Mouse (Mus musculus): ENCODE data around the gene Nanp. TPM values are rescaled to one million over a fixed set of nuclear protein-coding genes. Genes with fewer than 3 reads are reported as not detected.

The Nanp gene
- total RNA-seq (2022): 1 to 10 TPM; 2.6 to 3.8 (median 3.2) TPM

- peak; percentile 79 to 89 for DNase-seq (ENCODE audit: low spot score in 2 of 2)
These were observed at the start of gene Nanp, which contains the start of gene Ninl for GRCm38 (mm10) chr2:151039232-151039695. TSS of gene Nanp (minus strand) at chr2:151039398. TSS of gene Ninl (minus strand) at chr2:151039382.

GRCm38 (mm10) chr2:151056637-151057036 is 17.4 kb upstream of the Nanp start:
- DNase-seq (ENCODE audit: low spot score in 2 of 2): no peak

DNA sequence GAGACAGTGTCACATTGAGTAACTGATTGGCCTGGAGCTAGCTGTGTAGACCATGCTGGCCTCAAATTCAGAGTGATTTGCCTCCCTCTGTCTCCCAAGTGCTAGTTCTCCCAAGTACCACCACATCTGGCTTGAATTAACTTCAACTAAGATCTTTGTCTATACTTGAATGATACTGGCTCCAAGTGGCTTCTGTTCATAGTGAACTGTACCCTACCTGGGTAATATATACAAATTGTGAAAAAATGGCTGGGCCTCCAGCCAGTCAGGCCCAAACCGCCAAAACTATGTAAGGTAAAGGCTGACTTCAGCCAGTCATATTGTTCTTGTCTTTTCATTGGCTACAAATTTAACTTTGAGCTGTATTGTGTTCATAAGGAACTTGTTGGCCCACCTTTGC is 1.2 kb upstream of the Nanp start:
- no peak for DNase-seq (ENCODE audit: low spot score in 2 of 2)

DNA sequence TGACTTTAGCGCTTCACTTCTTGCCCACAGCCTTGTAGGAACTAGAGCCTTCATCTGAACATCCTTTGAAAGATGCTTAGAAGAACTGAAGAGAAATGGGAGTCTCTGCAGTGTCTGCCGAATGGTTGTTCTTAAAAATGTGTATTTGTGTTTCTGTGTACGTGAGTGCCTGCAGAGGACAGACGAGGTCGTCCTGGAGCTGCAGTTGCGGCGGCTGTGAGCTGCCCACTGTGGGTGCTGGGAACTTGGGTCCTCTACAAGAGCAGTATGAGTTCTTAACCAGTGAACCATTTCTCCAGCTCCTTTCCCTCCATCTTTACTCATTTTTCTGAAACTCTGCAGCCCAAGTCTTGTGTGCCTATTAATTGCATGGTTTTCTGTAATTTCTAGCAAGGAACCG is 528 bp upstream of the Nanp start:
- DNase-seq (ENCODE audit: low spot score in 2 of 2): no peak

DNA sequence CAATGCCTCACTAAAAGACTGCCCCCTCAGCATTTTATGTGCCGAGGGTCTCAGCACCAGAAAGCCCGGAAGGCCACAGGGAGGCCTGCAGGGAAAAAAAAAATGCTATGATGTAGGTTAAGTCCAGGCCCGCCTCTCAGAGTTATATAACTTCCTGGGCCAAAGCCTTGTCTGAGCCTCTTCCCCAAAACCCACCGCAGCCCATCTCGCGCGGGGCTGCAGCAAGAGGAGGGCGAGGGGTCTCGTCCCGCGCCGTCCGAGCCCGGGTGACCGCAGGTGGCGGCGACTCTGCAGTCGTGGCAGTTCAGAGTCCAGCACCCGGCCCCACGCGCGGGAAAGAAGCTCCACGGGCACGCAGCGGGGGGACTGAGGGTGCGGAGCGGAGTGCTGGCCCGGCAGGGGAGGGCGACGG is 381 bp downstream of the Nanp start:
- peak in 1 of 2 experiments; percentile 8 for DNase-seq (ENCODE audit: low spot score in 2 of 2)

- no peak for DNase-seq (ENCODE audit: low spot score in 2 of 2)
These were observed 1.2 kb downstream of the Nanp start for GRCm38 (mm10) chr2:151037876-151038552.

GRCm38 (mm10) chr2:151037292-151037691 is 1.9 kb downstream of the Nanp start:
- DNase-seq (ENCODE audit: low spot score in 2 of 2): no peak

GRCm38 (mm10) chr2:151036721-151037120 is 2.5 kb downstream of the Nanp start:
- no peak for DNase-seq (ENCODE audit: low spot score in 2 of 2)

DNA sequence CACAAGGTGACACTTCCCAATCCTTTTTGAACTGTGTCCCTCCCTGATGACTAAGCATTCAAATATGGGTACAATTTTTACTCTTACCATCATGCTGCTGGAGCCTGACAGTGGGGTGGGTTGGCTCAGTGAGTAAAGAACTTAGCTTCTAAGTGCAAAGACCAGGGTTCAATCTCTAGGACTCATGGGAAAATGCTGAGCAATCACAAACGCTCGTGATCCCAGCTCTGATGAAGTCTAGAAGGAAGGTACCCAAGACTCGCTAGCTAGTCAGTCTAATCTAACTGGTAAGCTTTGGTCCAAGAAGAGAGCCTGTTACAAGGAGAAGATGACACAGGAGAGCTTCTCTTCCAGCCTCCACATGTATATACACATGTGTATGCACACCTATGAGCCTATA is 4.8 kb downstream of the Nanp start:
- DNase-seq (ENCODE audit: low spot score in 2 of 2): no peak

DNA sequence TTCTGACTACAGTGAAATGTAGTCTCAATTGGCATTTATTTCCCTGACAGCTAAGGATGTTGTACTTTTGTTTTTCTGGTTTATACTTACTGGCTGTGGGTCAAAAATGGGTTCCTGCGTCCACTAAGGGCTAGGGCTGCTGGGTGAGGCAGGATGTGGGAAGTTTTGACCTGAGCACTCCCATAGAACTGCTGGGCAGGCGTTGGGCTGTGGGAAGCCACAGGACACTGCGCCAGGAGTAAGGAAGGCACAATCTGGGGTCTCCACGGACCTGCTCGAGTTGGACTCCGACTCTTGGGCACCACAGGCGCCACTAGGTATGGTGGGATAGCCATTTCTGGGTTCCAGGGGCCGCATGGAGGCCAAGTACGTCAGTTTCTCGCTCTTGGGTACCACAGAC is 18.0 kb downstream of the Nanp start:
- DNase-seq (ENCODE audit: low spot score in 2 of 2): no peak

- DNase-seq (ENCODE audit: low spot score in 2 of 2): no peak
These were observed 23.9 kb downstream of the Nanp start for GRCm38 (mm10) chr2:151015316-151015715.

GRCm38 (mm10) chr2:151011273-151011672 is 27.9 kb downstream of the Nanp start:
- DNase-seq (ENCODE audit: low spot score in 2 of 2): no peak

- no peak for DNase-seq (ENCODE audit: low spot score in 2 of 2)
These were observed 29.6 kb downstream of the Nanp start for GRCm38 (mm10) chr2:151009515-151010085.

DNA sequence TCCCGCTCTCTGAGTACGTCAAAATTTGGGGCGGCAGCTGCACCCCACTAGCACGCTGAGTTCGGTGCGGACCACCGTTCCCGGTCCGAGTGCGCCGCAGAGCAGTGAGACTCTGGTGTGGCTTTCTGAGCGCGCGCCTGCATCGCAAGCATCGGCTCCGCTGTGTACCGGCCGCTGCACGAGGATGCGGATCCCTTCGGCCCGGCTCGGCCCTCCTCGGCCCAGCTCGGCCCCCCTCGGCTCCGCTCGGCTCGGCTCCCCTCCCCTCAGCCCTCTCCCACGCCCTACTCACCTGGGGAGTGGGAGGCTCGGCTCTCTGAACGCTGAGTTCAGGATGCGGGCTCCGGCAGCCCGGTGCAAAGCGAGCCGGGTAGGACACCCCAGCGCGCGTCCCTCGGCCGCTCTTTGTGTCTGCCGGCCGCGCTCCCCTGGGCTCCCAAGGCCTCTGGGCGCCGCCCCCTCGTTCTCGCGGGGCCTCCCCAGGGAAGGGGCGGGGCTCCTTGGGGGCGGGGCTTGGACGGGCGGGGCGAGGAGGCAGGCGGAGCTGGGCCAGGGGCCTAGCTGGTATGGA is 30.2 kb downstream of the Nanp start:
- DNase-seq (ENCODE audit: low spot score in 2 of 2): no peak

DNA sequence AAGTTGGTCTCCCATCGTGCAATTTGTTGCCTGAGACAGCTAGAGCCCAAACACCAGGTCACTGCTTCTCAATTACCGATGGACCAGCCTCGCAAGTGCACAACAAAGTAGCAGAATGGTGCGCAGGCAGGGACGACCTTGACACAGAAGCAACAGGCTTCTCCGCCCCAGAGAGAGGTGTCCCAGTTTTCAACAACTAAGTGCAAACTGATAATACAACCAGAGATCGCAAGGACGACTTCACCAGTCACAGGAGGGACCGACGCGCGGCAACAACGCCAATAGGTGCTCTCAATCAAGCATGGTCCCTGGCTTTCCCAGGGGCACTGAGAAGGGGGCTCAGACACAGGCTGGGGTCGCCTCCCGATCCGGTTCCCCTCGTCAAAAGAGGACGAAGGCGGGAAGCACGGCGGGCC is 30.7 kb downstream of the Nanp start:
- no peak for DNase-seq (ENCODE audit: low spot score in 2 of 2)

DNA sequence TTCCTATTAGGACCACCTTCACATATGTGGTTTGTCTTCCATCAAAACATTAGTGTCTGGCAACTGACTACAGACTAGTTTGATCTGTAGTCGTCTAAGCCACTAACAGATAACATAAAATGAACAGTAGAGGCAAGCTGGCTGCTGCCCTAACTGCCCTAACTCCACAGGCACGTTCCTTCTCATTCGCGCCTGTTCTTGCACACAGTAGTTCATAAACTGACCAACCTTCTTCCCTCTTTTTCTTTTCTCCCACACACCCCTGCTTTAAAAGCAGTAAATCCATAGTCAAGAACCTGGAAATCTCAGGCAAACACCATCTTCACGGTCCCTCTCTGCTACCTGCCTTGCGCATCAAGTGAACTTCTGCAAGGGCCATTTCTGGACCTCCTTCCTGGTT is 31.2 kb downstream of the Nanp start:
- no peak for DNase-seq (ENCODE audit: low spot score in 2 of 2)

GRCm38 (mm10) chr2:151006281-151006945 is 32.8 kb downstream of the Nanp start:
- no peak for DNase-seq (ENCODE audit: low spot score in 2 of 2)

DNA sequence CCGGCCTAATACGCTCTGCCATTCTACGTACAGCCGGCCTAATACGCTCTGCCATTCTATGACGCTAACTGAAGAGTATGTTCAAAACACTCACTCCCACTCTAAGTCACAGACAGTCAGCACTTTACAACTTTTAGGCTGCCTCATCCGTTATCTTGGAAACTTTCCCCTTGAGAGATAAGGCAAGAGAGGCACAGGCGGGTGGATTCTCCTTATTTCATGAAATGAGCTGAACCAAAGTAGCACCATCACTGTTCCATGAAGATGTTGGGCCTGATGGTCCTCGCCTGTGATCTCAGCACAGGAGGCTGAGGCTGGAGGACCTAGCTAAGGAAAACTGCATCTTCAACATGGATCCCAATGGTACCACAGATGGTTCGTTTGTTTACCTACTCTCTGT is 34.8 kb downstream of the Nanp start:
- DNase-seq (ENCODE audit: low spot score in 2 of 2): no peak

DNA sequence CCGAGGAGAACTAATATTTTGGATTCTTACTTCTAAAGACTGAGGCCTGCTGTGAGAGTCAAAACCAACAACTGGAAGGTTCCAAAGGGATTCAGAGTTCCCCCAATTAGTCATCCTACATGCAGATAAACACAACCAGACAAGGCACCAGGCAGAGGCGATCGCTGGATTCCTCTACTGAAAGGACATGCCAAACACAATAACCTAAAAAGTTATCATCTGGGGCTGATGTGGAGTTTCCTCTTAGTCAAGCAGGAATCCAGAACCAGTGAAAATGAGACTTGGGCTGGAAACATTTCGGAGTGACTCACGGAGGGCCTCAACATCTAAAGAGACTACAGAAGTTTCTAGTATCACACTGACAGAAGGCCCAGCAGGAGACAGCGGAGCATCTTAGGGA is 35.4 kb downstream of the Nanp start:
- DNase-seq (ENCODE audit: low spot score in 2 of 2): no peak

DNA sequence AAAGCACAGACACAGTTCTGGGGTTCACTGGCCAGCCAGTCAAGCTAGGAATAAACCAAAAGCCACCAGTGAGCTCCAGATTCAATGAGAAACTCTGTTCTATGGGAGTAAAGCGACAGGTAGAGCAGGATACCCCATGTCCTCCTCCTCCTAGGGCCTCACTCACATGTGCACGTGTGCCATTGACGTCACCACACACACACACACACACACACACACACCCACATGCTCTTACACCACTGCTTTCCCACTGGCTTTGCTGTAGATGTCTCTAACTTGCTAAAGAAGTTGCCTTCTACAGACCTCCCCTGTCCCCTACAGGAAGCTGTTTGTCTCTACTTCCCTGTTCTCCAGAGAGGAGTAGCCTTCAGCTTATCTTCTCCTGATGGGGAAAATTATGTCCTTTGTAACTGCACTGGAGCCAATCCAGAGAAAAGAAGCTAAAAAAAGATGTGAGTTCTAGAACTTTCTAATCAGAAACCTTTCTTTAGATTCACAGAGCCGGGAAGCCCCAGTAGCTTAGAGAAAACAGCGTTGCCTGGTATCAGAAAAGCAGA is 37.5 kb downstream of the Nanp start:
- DNase-seq (ENCODE audit: low spot score in 2 of 2): no peak

GRCm38 (mm10) chr2:151000402-151001178 is 38.6 kb downstream of the Nanp start:
- no peak for DNase-seq (ENCODE audit: low spot score in 2 of 2)

All from gastrocnemius, adult 8-10 months (tissue).